Mouse (Mus musculus): ENCODE data around the gene Nlrp1b. TPM values are rescaled to one million over a fixed set of nuclear protein-coding genes. Genes with fewer than 3 reads are reported as not detected.

The Nlrp1b gene
- polyA plus RNA-seq (2014; fragmentation: Illumina TruSeq; extraction: RNeasy Lipid Tissue Mini Kit (QIAGEN cat#74804); ENCODE audit: low read depth, low replicate concordance): 0.21 TPM

GRCm38 (mm10) chr11:71230684-71231480 lies at the start of gene Nlrp1b:
Gene Nlrp1b (minus strand): TSS chr11:71230733.

DNA sequence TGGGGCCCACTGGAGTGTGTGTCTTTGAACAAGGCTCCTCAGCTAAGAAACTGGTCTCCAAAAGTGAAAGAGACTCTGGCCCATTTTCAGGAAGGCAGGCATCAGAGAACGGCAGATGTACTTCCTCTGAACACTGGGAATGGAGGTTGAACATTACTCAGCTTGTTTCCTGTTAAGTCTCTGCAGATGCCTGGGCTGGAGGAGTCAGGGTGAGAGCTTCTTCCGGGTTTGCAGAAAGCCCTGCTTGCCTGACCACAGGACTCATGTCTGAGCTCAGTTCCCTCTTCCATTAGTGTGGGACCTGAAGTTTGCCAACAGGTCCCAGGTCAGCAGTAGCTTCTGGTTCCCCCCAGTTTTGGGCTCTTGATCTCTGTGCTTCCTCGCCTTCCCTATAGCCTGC lies 85.9 kb downstream of the Nlrp1b start, which contains the start of gene Nlrp1a:
Gene Nlrp1a (minus strand): TSS at position 44 of the 400 bp plus-strand sequence.

Other genes starting within 250 kb of the Nlrp1b start
- gene C1qbp, start 247.7 kb downstream of the Nlrp1b start, polyA plus RNA-seq (2014; fragmentation: Illumina TruSeq; extraction: RNeasy Lipid Tissue Mini Kit (QIAGEN cat#74804); ENCODE audit: low read depth, low replicate concordance): 192 TPM
- gene Dhx33, start 226.3 kb downstream of the Nlrp1b start, polyA plus RNA-seq (2014; fragmentation: Illumina TruSeq; extraction: RNeasy Lipid Tissue Mini Kit (QIAGEN cat#74804); ENCODE audit: low read depth, low replicate concordance): 8.7 TPM
- 8.8 TPM for gene Mis12, start 211.1 kb downstream of the Nlrp1b start, polyA plus RNA-seq (2014; fragmentation: Illumina TruSeq; extraction: RNeasy Lipid Tissue Mini Kit (QIAGEN cat#74804); ENCODE audit: low read depth, low replicate concordance)
- gene Derl2, start 210.9 kb downstream of the Nlrp1b start, polyA plus RNA-seq (2014; fragmentation: Illumina TruSeq; extraction: RNeasy Lipid Tissue Mini Kit (QIAGEN cat#74804); ENCODE audit: low read depth, low replicate concordance): 22.3 TPM
- gene 6330403K07Rik, start 197.2 kb downstream of the Nlrp1b start, polyA plus RNA-seq (2014; fragmentation: Illumina TruSeq; extraction: RNeasy Lipid Tissue Mini Kit (QIAGEN cat#74804); ENCODE audit: low read depth, low replicate concordance): 1.0 TPM
- gene Nlrp1a, start 86.0 kb downstream of the Nlrp1b start, polyA plus RNA-seq (2014; fragmentation: Illumina TruSeq; extraction: RNeasy Lipid Tissue Mini Kit (QIAGEN cat#74804); ENCODE audit: low read depth, low replicate concordance): not detected

Measured in heart, adult 10 weeks (tissue).